Mouse (Mus musculus) c-Kit-negative CD71-positive TER-119-positive erythroid progenitor cells, embryonic 14.5 days (primary cell): ENCODE data around the gene Gm37240.

Experiments
- DNase-seq: peaks from one replicate; pipeline ENCODE4 v3.0.0-alpha.2; 2013; ENCODE audit warnings: low read depth, low spot score

Gm37240 gene

GRCm38 (mm10) chr3:84774246-84775066 is 1112.9 kb downstream of the Gm37240 start:
- DNase-seq: no peak

- DNase-seq: peak; percentile 41
Observed at GRCm38 (mm10) chr3:84771980-84772379, 1115.3 kb downstream of the Gm37240 start.

GRCm38 (mm10) chr3:84770518-84770917 is 1116.8 kb downstream of the Gm37240 start:
- no peak for DNase-seq

- no peak for DNase-seq
Observed at GRCm38 (mm10) chr3:84769411-84769810, 1117.9 kb downstream of the Gm37240 start.

GRCm38 (mm10) chr3:84768940-84769339 is 1118.4 kb downstream of the Gm37240 start:
- DNase-seq: no peak

GRCm38 (mm10) chr3:84753816-84754215 is 1133.5 kb downstream of the Gm37240 start:
- no peak for DNase-seq

- no peak for DNase-seq
Observed at GRCm38 (mm10) chr3:84749222-84749621, 1138.1 kb downstream of the Gm37240 start.

GRCm38 (mm10) chr3:84748139-84748538 is 1139.2 kb downstream of the Gm37240 start:
- no peak for DNase-seq

- no peak for DNase-seq
Observed at GRCm38 (mm10) chr3:84745537-84746189, 1141.7 kb downstream of the Gm37240 start.

GRCm38 (mm10) chr3:84744707-84745106 is 1142.6 kb downstream of the Gm37240 start:
- no peak for DNase-seq

GRCm38 (mm10) chr3:84740050-84740596 is 1147.2 kb downstream of the Gm37240 start:
- DNase-seq: no peak

- DNase-seq: no peak
Observed at GRCm38 (mm10) chr3:84737137-84737536, 1150.2 kb downstream of the Gm37240 start.

- no peak for DNase-seq
Observed at GRCm38 (mm10) chr3:84735716-84736115, 1151.6 kb downstream of the Gm37240 start.

- DNase-seq: no peak
Observed at GRCm38 (mm10) chr3:84732516-84732915, 1154.8 kb downstream of the Gm37240 start.

GRCm38 (mm10) chr3:84732016-84732502 is 1155.3 kb downstream of the Gm37240 start:
- no peak for DNase-seq

GRCm38 (mm10) chr3:84731403-84732015 is 1155.8 kb downstream of the Gm37240 start:
- no peak for DNase-seq

- no peak for DNase-seq
Observed at GRCm38 (mm10) chr3:84731003-84731402, 1156.3 kb downstream of the Gm37240 start.

GRCm38 (mm10) chr3:84729806-84730205 is 1157.5 kb downstream of the Gm37240 start:
- DNase-seq: no peak

GRCm38 (mm10) chr3:84723996-84724395 is 1163.3 kb downstream of the Gm37240 start:
- DNase-seq: no peak

GRCm38 (mm10) chr3:84722680-84723079 is 1164.6 kb downstream of the Gm37240 start:
- no peak for DNase-seq

GRCm38 (mm10) chr3:84715073-84715768 is 1172.1 kb downstream of the Gm37240 start:
- no peak for DNase-seq
